Mouse (Mus musculus): ENCODE measurements around the gene Sars. TPM values are rescaled to one million over a fixed set of nuclear protein-coding genes. Genes with fewer than 3 reads are reported as not detected.

Sars gene
- polyA plus RNA-seq, 2 experiments, result 80.2 to 108 TPM

- H3K9ac ChIP-seq (ENCODE audit: low read depth, low read length, severe bottlenecking), result 0 out of 2 replicates have a peak overlapping the region, but pooled peaks have one; percentile 16
- H3K4me3 ChIP-seq (replicated peaks; ENCODE audit: low read length), result peak overlapping the region; percentile 66; the same call in 1 of the 2 replicates
- no peak for TF ChIP-seq POLR2A (IDR thresholded peaks at IDR 0.05; ENCODE audit: borderline replicate concordance, extremely low read depth, insufficient read depth, insufficient read length)
Observed at GRCm38 (mm10) chr3:108381945-108382875, 62.8 kb downstream of the Sars start.

GRCm38 (mm10) chr3:108380695-108381094, 64.3 kb downstream of the Sars start:
- no peak for ATAC-seq (ENCODE audit: low FRiP score, low read depth)
- no peak for TF ChIP-seq POLR2A (IDR thresholded peaks at IDR 0.05; ENCODE audit: borderline replicate concordance, extremely low read depth, insufficient read depth, insufficient read length)
- no peak for DNase-seq (ENCODE audit: low spot score)
- H3K9me3 ChIP-seq (ENCODE audit: control insufficient read depth, low read length), result no peaks in the 10 kb centered on the region
- peaks cover 28% of the 10 kb centered on the region for H3K4me1 ChIP-seq (ENCODE audit: control insufficient read depth, insufficient read depth, low read length)
- 80% methylated on average over 6 of the region's 6 CpGs for WGBS
- H3K27me3 ChIP-seq (ENCODE audit: control insufficient read depth, insufficient read depth, low read length), result no peaks in the 10 kb centered on the region
- H3K36me3 ChIP-seq (ENCODE audit: control insufficient read depth, insufficient read depth, low read length), result peaks cover 7% of the 10 kb centered on the region
- H3K9ac ChIP-seq (ENCODE audit: low read depth, low read length, severe bottlenecking), result no peak overlapping the region
- no peak overlapping the region for H3K4me3 ChIP-seq (replicated peaks; ENCODE audit: low read length)
- no peak overlapping the region for H3K27ac ChIP-seq (replicated peaks; ENCODE audit: low read depth, low read length)
- no peak overlapping the region for H3K4me2 ChIP-seq (replicated peaks; ENCODE audit: low read depth, low read length, severe bottlenecking)

More at GRCm38 (mm10) chr3:108381945-108382875, 62.8 kb downstream of the Sars start:
- 0 out of 2 replicates have a peak overlapping the region, but pooled peaks have one; percentile 33 for H3K27ac ChIP-seq (replicated peaks; ENCODE audit: low read depth, low read length)
- no peaks in the 10 kb centered on the region for H3K27me3 ChIP-seq (ENCODE audit: control insufficient read depth, insufficient read depth, low read length)
- peaks cover 14% of the 10 kb centered on the region for H3K36me3 ChIP-seq (ENCODE audit: control insufficient read depth, insufficient read depth, low read length)
- peaks cover 28% of the 10 kb centered on the region for H3K4me1 ChIP-seq (ENCODE audit: control insufficient read depth, insufficient read depth, low read length)
- no peak for ATAC-seq (ENCODE audit: low FRiP score, low read depth)
- H3K4me2 ChIP-seq (replicated peaks; ENCODE audit: low read depth, low read length, severe bottlenecking), result peak overlapping the region; percentile 56
- DNase-seq (ENCODE audit: low spot score), result no peak
- no peaks in the 10 kb centered on the region for H3K9me3 ChIP-seq (ENCODE audit: control insufficient read depth, low read length)
- WGBS, result 51% methylated on average over 14 of the region's 14 CpGs

- no peak for ATAC-seq (ENCODE audit: low FRiP score, low read depth)
- Histone ChIP-seq H3K27me3 (ENCODE audit: control insufficient read depth, insufficient read depth, low read length) (no peaks in the 10 kb centered on the region), H3K27ac (replicated peaks; ENCODE audit: low read depth, low read length) (no peak overlapping the region), H3K36me3 (ENCODE audit: control insufficient read depth, insufficient read depth, low read length) (no peaks in the 10 kb centered on the region), H3K4me3 (replicated peaks; ENCODE audit: low read length) (no peak overlapping the region), H3K4me2 (replicated peaks; ENCODE audit: low read depth, low read length, severe bottlenecking) (no peak overlapping the region), H3K4me1 (ENCODE audit: control insufficient read depth, insufficient read depth, low read length) (peaks cover 15% of the 10 kb centered on the region), H3K9me3 (ENCODE audit: control insufficient read depth, low read length) (no peaks in the 10 kb centered on the region), H3K9ac (ENCODE audit: low read depth, low read length, severe bottlenecking) (no peak overlapping the region)
- WGBS, result 82% methylated on average over 7 of the region's 7 CpGs
- no peak for DNase-seq (ENCODE audit: low spot score)
- no peak for TF ChIP-seq POLR2A (IDR thresholded peaks at IDR 0.05; ENCODE audit: borderline replicate concordance, extremely low read depth, insufficient read depth, insufficient read length)
Observed at GRCm38 (mm10) chr3:108378875-108379663, 65.9 kb downstream of the Sars start.

Other genes starting within 250 kb of the Sars start
- gene Cyb561d1, start 244.0 kb downstream of the Sars start, polyA plus RNA-seq (2012; rRNA removed), result 3.8 and 5.0 TPM in 2 replicates
- gene Cyb561d1, start 244.0 kb downstream of the Sars start, polyA plus RNA-seq (2014; fragmentation: Nextera tagmentation; extraction: Ambion mirVana), result 1.7 and 2.0 TPM in 2 replicates
- 37.0 and 45.2 TPM in 2 replicates for gene Atxn7l2, start 234.3 kb downstream of the Sars start, polyA plus RNA-seq (2012; rRNA removed)
- gene Atxn7l2, start 234.3 kb downstream of the Sars start, polyA plus RNA-seq (2014; fragmentation: Nextera tagmentation; extraction: Ambion mirVana), result 22.9 and 23.7 TPM in 2 replicates
- 3.7 and 4.0 TPM in 2 replicates for gene Sypl2, start 218.6 kb downstream of the Sars start, polyA plus RNA-seq (2012; rRNA removed)
- 2.1 and 2.7 TPM in 2 replicates for gene Sypl2, start 218.6 kb downstream of the Sars start, polyA plus RNA-seq (2014; fragmentation: Nextera tagmentation; extraction: Ambion mirVana)
- gene Psma5, start 188.3 kb downstream of the Sars start, polyA plus RNA-seq (2012; rRNA removed), result 148 and 177 TPM in 2 replicates
- gene Psma5, start 188.3 kb downstream of the Sars start, polyA plus RNA-seq (2014; fragmentation: Nextera tagmentation; extraction: Ambion mirVana), result 301 and 312 TPM in 2 replicates
- gene Sort1, start 161.1 kb downstream of the Sars start, polyA plus RNA-seq (2012; rRNA removed), result 30.4 and 35.6 TPM in 2 replicates
- gene Sort1, start 161.1 kb downstream of the Sars start, polyA plus RNA-seq (2014; fragmentation: Nextera tagmentation; extraction: Ambion mirVana), result 17.9 and 19.1 TPM in 2 replicates
- not detected in 2 replicates for gene Mybphl, start 80.3 kb downstream of the Sars start, polyA plus RNA-seq (2012; rRNA removed)
- not detected in 2 replicates for gene Mybphl, start 80.3 kb downstream of the Sars start, polyA plus RNA-seq (2014; fragmentation: Nextera tagmentation; extraction: Ambion mirVana)
- gene Psrc1, start 61.4 kb downstream of the Sars start, polyA plus RNA-seq (2012; rRNA removed), result 86.7 and 91.5 TPM in 2 replicates
- 38.0 and 39.1 TPM in 2 replicates for gene Psrc1, start 61.4 kb downstream of the Sars start, polyA plus RNA-seq (2014; fragmentation: Nextera tagmentation; extraction: Ambion mirVana)
- gene Celsr2, start 29.7 kb downstream of the Sars start, polyA plus RNA-seq (2012; rRNA removed), result 18.9 and 23.3 TPM in 2 replicates
- gene Celsr2, start 29.7 kb downstream of the Sars start, polyA plus RNA-seq (2014; fragmentation: Nextera tagmentation; extraction: Ambion mirVana), result 10.5 and 15.5 TPM in 2 replicates
- 0.13 and 0.27 TPM in 2 replicates for gene 1700013F07Rik, start 88.9 kb upstream of the Sars start, polyA plus RNA-seq (2012; rRNA removed)
- 0.30 TPM in 1 of 2 replicates, not detected in the other for gene 1700013F07Rik, start 88.9 kb upstream of the Sars start, polyA plus RNA-seq (2014; fragmentation: Nextera tagmentation; extraction: Ambion mirVana)
- gene 5330417C22Rik, start 91.3 kb upstream of the Sars start, polyA plus RNA-seq (2012; rRNA removed), result 0.39 and 0.42 TPM in 2 replicates
- gene 5330417C22Rik, start 91.3 kb upstream of the Sars start, polyA plus RNA-seq (2014; fragmentation: Nextera tagmentation; extraction: Ambion mirVana), result 0.82 and 0.83 TPM in 2 replicates
- 10.8 and 14.8 TPM in 2 replicates for gene Tmem167b, start 117.3 kb upstream of the Sars start, polyA plus RNA-seq (2012; rRNA removed)
- gene Tmem167b, start 117.3 kb upstream of the Sars start, polyA plus RNA-seq (2014; fragmentation: Nextera tagmentation; extraction: Ambion mirVana), result 43.9 and 48.2 TPM in 2 replicates
- gene Taf13, start 126.5 kb upstream of the Sars start, polyA plus RNA-seq (2012; rRNA removed), result 16.3 and 25.7 TPM in 2 replicates
- gene Taf13, start 126.5 kb upstream of the Sars start, polyA plus RNA-seq (2014; fragmentation: Nextera tagmentation; extraction: Ambion mirVana), result 33.1 and 40.4 TPM in 2 replicates
- gene Wdr47, start 146.1 kb upstream of the Sars start, polyA plus RNA-seq (2012; rRNA removed), result 14.2 and 14.3 TPM in 2 replicates
- 12.9 and 13.3 TPM in 2 replicates for gene Wdr47, start 146.1 kb upstream of the Sars start, polyA plus RNA-seq (2014; fragmentation: Nextera tagmentation; extraction: Ambion mirVana)
- gene Clcc1, start 208.7 kb upstream of the Sars start, polyA plus RNA-seq (2012; rRNA removed), result 79.4 and 81.3 TPM in 2 replicates
- gene Clcc1, start 208.7 kb upstream of the Sars start, polyA plus RNA-seq (2014; fragmentation: Nextera tagmentation; extraction: Ambion mirVana), result 78.0 and 87.7 TPM in 2 replicates